8 mouse cellular contexts compared by ENCODE assay signal in genomic region chr11:84918425-84918824, GRCm38 (mm10). TPM values are rescaled to one million over a fixed set of nuclear protein-coding genes. Genes with fewer than 3 reads are reported as not detected.
DNase-seq lines count a peak whose midpoint lies in the region; ATAC-seq and TF ChIP-seq lines count a peak whose summit lies in the region.

No protein-coding gene starts in this region.

- peaks cover 13% of the 10 kb centered on the region for H3K36me3 ChIP-seq in forebrain, embryonic 10.5 days (replicated peaks)
- peaks cover 2% of the 10 kb centered on the region; the same call in 1 of the 2 replicates for H3K36me3 ChIP-seq in heart, embryonic 15.5 days
- no peaks in the 10 kb centered on the region for H3K36me3 ChIP-seq in liver, embryonic 14.5 days (replicated peaks; ENCODE audit: control insufficient read depth, insufficient read depth, low read depth)
- H3K36me3 ChIP-seq in neural tube, embryonic 11.5 days (ENCODE audit: control insufficient read depth, insufficient read depth, low read length): no peaks in the 10 kb centered on the region; the same call in 1 of the 2 replicates
- no peaks in the 10 kb centered on the region for H3K36me3 ChIP-seq in stomach, embryonic 16.5 days (ENCODE audit: control insufficient read depth, insufficient read depth, low read length)

- no peak for TF ChIP-seq EP300 in liver, embryonic 14.5 days (IDR thresholded peaks at IDR 0.05; ENCODE audit: low read depth)

- WGBS in forebrain, embryonic 10.5 days: 8% methylated on average over 16 of the region's 16 CpGs
- WGBS in heart, embryonic 15.5 days: 6% methylated on average over 16 of the region's 16 CpGs
- WGBS in liver, embryonic 14.5 days (ENCODE audit: insufficient replicate concordance): 8% methylated on average over 16 of the region's 16 CpGs
- 7% methylated on average over 16 of the region's 16 CpGs for WGBS in neural tube, embryonic 11.5 days
- 5% methylated on average over 16 of the region's 16 CpGs for WGBS in stomach, embryonic 16.5 days

- H3K9ac ChIP-seq in heart, embryonic 15.5 days: no peak overlapping the region
- H3K9ac ChIP-seq in liver, embryonic 14.5 days (replicated peaks): no peak overlapping the region
- H3K9ac ChIP-seq in neural tube, embryonic 11.5 days (ENCODE audit: low read length): no peak overlapping the region
- 0 out of 2 replicates have a peak overlapping the region, but pooled peaks have one; percentile 5 for H3K9ac ChIP-seq in stomach, embryonic 16.5 days (ENCODE audit: low read length)

- H3K27ac ChIP-seq in forebrain, embryonic 10.5 days: no peak overlapping the region
- no peak overlapping the region for H3K27ac ChIP-seq in heart, embryonic 15.5 days
- H3K27ac ChIP-seq in liver, embryonic 14.5 days: no peak overlapping the region
- no peak overlapping the region for H3K27ac ChIP-seq in neural tube, embryonic 11.5 days (ENCODE audit: low read depth, low read length)
- H3K27ac ChIP-seq in stomach, embryonic 16.5 days (ENCODE audit: low read length): no peak overlapping the region

- peak overlapping the region; percentile 23; the same call in 1 of the 2 replicates for H3K4me3 ChIP-seq in forebrain, embryonic 10.5 days
- H3K4me3 ChIP-seq in heart, embryonic 15.5 days: no peak overlapping the region
- no peak overlapping the region for H3K4me3 ChIP-seq in liver, embryonic 14.5 days (ENCODE audit: insufficient read depth in 1 of 2, low read depth in 2 of 2, low read length in 2 of 2)
- H3K4me3 ChIP-seq in neural tube, embryonic 11.5 days (ENCODE audit: low read depth, low read length): no peak overlapping the region
- no peak overlapping the region for H3K4me3 ChIP-seq in stomach, embryonic 16.5 days (replicated peaks; ENCODE audit: low read length)

- peak overlapping the region; percentile 43 for H3K4me2 ChIP-seq in heart, embryonic 15.5 days
- H3K4me2 ChIP-seq in liver, embryonic 14.5 days (ENCODE audit: low read depth): peak overlapping the region; percentile 50
- peak overlapping the region; percentile 22; the same call in 1 of the 2 replicates for H3K4me2 ChIP-seq in neural tube, embryonic 11.5 days (ENCODE audit: low read depth)
- peak overlapping the region; percentile 32; the same call in 1 of the 2 replicates for H3K4me2 ChIP-seq in stomach, embryonic 16.5 days (ENCODE audit: low read depth, low read length)

- ATAC-seq in heart, embryonic 15.5 days (replicated peaks; ENCODE audit: insufficient number of reproducible peaks, insufficient read depth, low FRiP score, low read depth): no peak; the same call in 1 of the 2 replicates
- peak; percentile 72 for ATAC-seq in liver, embryonic 14.5 days (ENCODE audit: insufficient read depth)
- ATAC-seq in neural tube, embryonic 11.5 days (ENCODE audit: insufficient read depth, low FRiP score, low TSS enrichment): no peak
- ATAC-seq in stomach, embryonic 16.5 days (ENCODE audit: insufficient read depth, low FRiP score): peak; percentile 58; the same call in 1 of the 2 replicates

- H3K9me3 ChIP-seq in forebrain, embryonic 10.5 days: no peaks in the 10 kb centered on the region
- H3K9me3 ChIP-seq in heart, embryonic 15.5 days (replicated peaks): no peaks in the 10 kb centered on the region
- no peaks in the 10 kb centered on the region for H3K9me3 ChIP-seq in liver, embryonic 14.5 days (ENCODE audit: control insufficient read depth, low read length)
- no peaks in the 10 kb centered on the region for H3K9me3 ChIP-seq in neural tube, embryonic 11.5 days (ENCODE audit: control insufficient read depth, low read length)
- no peaks in the 10 kb centered on the region for H3K9me3 ChIP-seq in stomach, embryonic 16.5 days (replicated peaks; ENCODE audit: control insufficient read depth, low read length)

- DNase-seq in CD8-positive naive resting alpha-beta T cell, adult 2 months (ENCODE audit: low read depth in 2 of 2, low spot score in 2 of 2): peak; percentile 75 to 81
- DNase-seq in brain, embryonic 18.5 days (ENCODE audit: low read depth, low spot score): peak; percentile 46
- DNase-seq in forebrain, embryonic 10.5 days (ENCODE audit: extremely low spot score, low spot score): peak; percentile 87
- DNase-seq in kidney, postnatal 25 days: peak; percentile 87 to 95
- peak; percentile 64 to 71 (median 65) for DNase-seq in liver, embryonic 14.5 days (ENCODE audit: low read depth in 3 of 3, low spot score in 3 of 3)
- peak; percentile 90 for DNase-seq in neural tube, embryonic 11.5 days (ENCODE audit: low spot score)

- H3K27me3 ChIP-seq in forebrain, embryonic 10.5 days (ENCODE audit: poor library complexity, severe bottlenecking): no peaks in the 10 kb centered on the region
- no peaks in the 10 kb centered on the region for H3K27me3 ChIP-seq in heart, embryonic 15.5 days
- H3K27me3 ChIP-seq in liver, embryonic 14.5 days (ENCODE audit: control insufficient read depth, insufficient read depth, low read length): no peaks in the 10 kb centered on the region
- no peaks in the 10 kb centered on the region for H3K27me3 ChIP-seq in neural tube, embryonic 11.5 days (ENCODE audit: control insufficient read depth, insufficient read depth, low read length)
- H3K27me3 ChIP-seq in stomach, embryonic 16.5 days (ENCODE audit: control insufficient read depth, insufficient read depth, low read length): no peaks in the 10 kb centered on the region

- peaks cover 31% of the 10 kb centered on the region for H3K4me1 ChIP-seq in forebrain, embryonic 10.5 days
- peaks cover 6% of the 10 kb centered on the region for H3K4me1 ChIP-seq in heart, embryonic 15.5 days (replicated peaks)
- peaks cover 4 to 14% of the 10 kb centered on the region in 2 experiments; a peak in 3 of 4 replicates for H3K4me1 ChIP-seq in liver, embryonic 14.5 days (replicated peaks; ENCODE audit: control insufficient read depth in 2 of 2, insufficient read depth in 2 of 2, low read length in 1 of 2)
- peaks cover 2% of the 10 kb centered on the region; the same call in 1 of the 2 replicates for H3K4me1 ChIP-seq in neural tube, embryonic 11.5 days (ENCODE audit: control insufficient read depth, insufficient read depth, low read length)
- peaks cover 9% of the 10 kb centered on the region; the same call in 1 of the 2 replicates for H3K4me1 ChIP-seq in stomach, embryonic 16.5 days (ENCODE audit: control insufficient read depth, insufficient read depth, low read length)

- TF ChIP-seq CTCF in liver, embryonic 14.5 days (IDR thresholded peaks at IDR 0.05; ENCODE audit: low read depth): peak; percentile 98

RNA-seq across cellular contexts. Expression of gene Znhit3, which starts 2.3 kb away (rescaled TPM):
- 97.6 and 99.8 TPM in 2 replicates for polyA plus RNA-seq in forebrain, embryonic 10.5 days (2016; fragmentation: Nextera tagmentation; extraction: Ambion mirVana)
- polyA plus RNA-seq in heart, embryonic 15.5 days (2015; fragmentation: Nextera tagmentation; extraction: Ambion mirVana): 31.4 and 36.2 TPM in 2 replicates
- 15.6 and 19.0 TPM in 2 replicates for polyA plus RNA-seq in liver, embryonic 14.5 days (2012; rRNA removed)
- polyA plus RNA-seq in liver, embryonic 14.5 days (2014; fragmentation: Nextera tagmentation; extraction: Ambion mirVana): 47.9 and 49.8 TPM in 2 replicates
- 70.1 and 71.3 TPM in 2 replicates for polyA plus RNA-seq in neural tube, embryonic 11.5 days (2014; fragmentation: Nextera tagmentation; extraction: Ambion mirVana)
- polyA plus RNA-seq in stomach, embryonic 16.5 days (2015; fragmentation: Nextera tagmentation; extraction: Ambion mirVana): 46.8 and 48.3 TPM in 2 replicates

RNA-seq across cellular contexts. Expression of gene Pigw, which starts 38.3 kb away (rescaled TPM):
- polyA plus RNA-seq in forebrain, embryonic 10.5 days (2016; fragmentation: Nextera tagmentation; extraction: Ambion mirVana): 3.1 and 3.5 TPM in 2 replicates
- polyA plus RNA-seq in heart, embryonic 15.5 days (2015; fragmentation: Nextera tagmentation; extraction: Ambion mirVana): 2.4 and 2.5 TPM in 2 replicates
- 3.3 and 4.1 TPM in 2 replicates for polyA plus RNA-seq in liver, embryonic 14.5 days (2012; rRNA removed)
- polyA plus RNA-seq in liver, embryonic 14.5 days (2014; fragmentation: Nextera tagmentation; extraction: Ambion mirVana): 1.2 and 1.4 TPM in 2 replicates
- polyA plus RNA-seq in neural tube, embryonic 11.5 days (2014; fragmentation: Nextera tagmentation; extraction: Ambion mirVana): 3.6 and 3.8 TPM in 2 replicates
- polyA plus RNA-seq in stomach, embryonic 16.5 days (2015; fragmentation: Nextera tagmentation; extraction: Ambion mirVana): 2.5 and 3.1 TPM in 2 replicates

RNA-seq across cellular contexts. Expression of gene Myo19, which starts 38.5 kb away (rescaled TPM):
- polyA plus RNA-seq in forebrain, embryonic 10.5 days (2016; fragmentation: Nextera tagmentation; extraction: Ambion mirVana): 11.0 and 12.3 TPM in 2 replicates
- 5.4 and 6.7 TPM in 2 replicates for polyA plus RNA-seq in heart, embryonic 15.5 days (2015; fragmentation: Nextera tagmentation; extraction: Ambion mirVana)
- polyA plus RNA-seq in liver, embryonic 14.5 days (2012; rRNA removed): 6.5 and 6.8 TPM in 2 replicates
- 3.9 and 4.7 TPM in 2 replicates for polyA plus RNA-seq in liver, embryonic 14.5 days (2014; fragmentation: Nextera tagmentation; extraction: Ambion mirVana)
- 9.2 TPM in 2 replicates for polyA plus RNA-seq in neural tube, embryonic 11.5 days (2014; fragmentation: Nextera tagmentation; extraction: Ambion mirVana)
- 7.7 and 8.0 TPM in 2 replicates for polyA plus RNA-seq in stomach, embryonic 16.5 days (2015; fragmentation: Nextera tagmentation; extraction: Ambion mirVana)

RNA-seq across cellular contexts. Expression of gene Car4, which starts 39.2 kb away (rescaled TPM):
- 3.7 and 3.8 TPM in 2 replicates for polyA plus RNA-seq in forebrain, embryonic 10.5 days (2016; fragmentation: Nextera tagmentation; extraction: Ambion mirVana)
- polyA plus RNA-seq in heart, embryonic 15.5 days (2015; fragmentation: Nextera tagmentation; extraction: Ambion mirVana): 0.60 and 0.90 TPM in 2 replicates
- polyA plus RNA-seq in liver, embryonic 14.5 days (2012; rRNA removed): 0.10 and 0.11 TPM in 2 replicates
- polyA plus RNA-seq in liver, embryonic 14.5 days (2014; fragmentation: Nextera tagmentation; extraction: Ambion mirVana): 0.43 and 0.51 TPM in 2 replicates
- polyA plus RNA-seq in neural tube, embryonic 11.5 days (2014; fragmentation: Nextera tagmentation; extraction: Ambion mirVana): 2.0 and 2.9 TPM in 2 replicates
- polyA plus RNA-seq in stomach, embryonic 16.5 days (2015; fragmentation: Nextera tagmentation; extraction: Ambion mirVana): 0.35 and 0.49 TPM in 2 replicates

RNA-seq across cellular contexts. Expression of gene Ggnbp2, which starts 47.8 kb away (rescaled TPM):
- 52.3 and 52.4 TPM in 2 replicates for polyA plus RNA-seq in forebrain, embryonic 10.5 days (2016; fragmentation: Nextera tagmentation; extraction: Ambion mirVana)
- polyA plus RNA-seq in heart, embryonic 15.5 days (2015; fragmentation: Nextera tagmentation; extraction: Ambion mirVana): 47.2 and 53.1 TPM in 2 replicates
- polyA plus RNA-seq in liver, embryonic 14.5 days (2012; rRNA removed): 37.4 and 63.7 TPM in 2 replicates
- 48.5 and 52.9 TPM in 2 replicates for polyA plus RNA-seq in liver, embryonic 14.5 days (2014; fragmentation: Nextera tagmentation; extraction: Ambion mirVana)
- 71.1 and 73.7 TPM in 2 replicates for polyA plus RNA-seq in neural tube, embryonic 11.5 days (2014; fragmentation: Nextera tagmentation; extraction: Ambion mirVana)
- polyA plus RNA-seq in stomach, embryonic 16.5 days (2015; fragmentation: Nextera tagmentation; extraction: Ambion mirVana): 52.2 and 60.3 TPM in 2 replicates

Comparison
In these comparisons a context has a peak if more than half of its experiments do, and no peak if none do; other contexts are left out.
1. ATAC-seq: peak in liver, embryonic 14.5 days (single experiment) and stomach, embryonic 16.5 days (single experiment); none in heart, embryonic 15.5 days (single experiment) and neural tube, embryonic 11.5 days (single experiment).
2. Peak in every context shown above with its lines, with median percentiles within 50 percentile points of each other: DNase-seq and H3K4me2 ChIP-seq.